Mouse (Mus musculus): ENCODE data around the gene Chaf1b. TPM values are rescaled to one million over a fixed set of nuclear protein-coding genes. Genes with fewer than 3 reads are reported as not detected.

Chaf1b gene
- polyA plus RNA-seq (2014; fragmentation: Nextera tagmentation; extraction: Ambion mirVana) = 17.3 and 22.1 TPM in 2 replicates

DNA sequence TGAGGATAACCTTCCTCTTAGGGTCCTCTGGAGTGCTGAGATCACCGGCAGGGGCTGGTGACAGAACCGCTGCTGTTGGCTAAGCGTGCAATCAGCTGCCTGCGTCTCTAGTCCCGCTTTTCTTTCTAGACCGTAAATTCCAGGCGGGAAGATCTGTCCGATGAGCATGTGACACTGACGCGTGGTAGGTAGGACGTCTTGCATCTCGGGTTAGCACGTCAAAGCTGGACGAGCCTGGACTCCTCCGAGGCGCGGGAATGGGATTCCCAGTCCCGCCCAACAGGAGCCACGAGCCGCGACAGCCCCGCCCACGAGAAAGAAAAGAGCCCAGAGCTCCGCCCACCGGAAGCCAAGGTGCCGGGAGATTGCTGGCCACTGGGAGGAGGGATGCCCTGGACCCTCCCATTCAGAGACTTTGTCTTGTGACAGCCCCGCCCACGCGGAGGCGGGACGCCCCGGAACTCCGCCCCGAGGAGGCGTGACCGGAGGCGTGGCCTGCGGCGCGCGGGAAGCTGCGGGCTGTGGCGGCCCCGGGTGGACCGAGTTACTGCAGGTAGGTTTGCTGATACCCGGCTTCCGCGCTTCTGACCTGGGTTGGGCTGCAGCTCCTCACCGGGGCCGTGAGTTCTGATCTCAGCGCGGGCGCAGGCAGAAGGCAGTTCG is at the start of gene Chaf1b:
TSS of gene Chaf1b (plus strand) at position 479 of the 663 bp plus-strand sequence.
- H3K4me1 ChIP-seq (ENCODE audit: control insufficient read depth, insufficient read depth, low read length) = no peaks in the 10 kb centered on the region
- H3K4me2 ChIP-seq (ENCODE audit: low read length) = peak within 1 kb of the TSS; percentile 93
- no peaks in the 10 kb centered on the region for H3K9me3 ChIP-seq (ENCODE audit: control insufficient read depth, low read length)
- H3K9ac ChIP-seq (replicated peaks; ENCODE audit: low read length) = peak within 1 kb of the TSS; percentile 51
- no peak within 1 kb of the TSS; the same call in 1 of the 2 replicates for H3K27ac ChIP-seq (replicated peaks; ENCODE audit: low read depth, low read length)
- no peaks in the 10 kb centered on the region for H3K27me3 ChIP-seq (ENCODE audit: control insufficient read depth, insufficient read depth, low read length)
- under 1% methylated on average over 54 of the region's 54 CpGs for WGBS
- 0 out of 2 replicates have a peak, but pooled peaks cover 5% of the 10 kb centered on the region for H3K36me3 ChIP-seq (ENCODE audit: control insufficient read depth, insufficient read depth, low read length)
- DNase-seq (peak; percentile 98), ATAC-seq (ENCODE audit: low FRiP score, low TSS enrichment) (peak; percentile 95)
- H3K4me3 ChIP-seq (replicated peaks; ENCODE audit: low read depth, low read length) = peak within 1 kb of the TSS; percentile 68

DNA sequence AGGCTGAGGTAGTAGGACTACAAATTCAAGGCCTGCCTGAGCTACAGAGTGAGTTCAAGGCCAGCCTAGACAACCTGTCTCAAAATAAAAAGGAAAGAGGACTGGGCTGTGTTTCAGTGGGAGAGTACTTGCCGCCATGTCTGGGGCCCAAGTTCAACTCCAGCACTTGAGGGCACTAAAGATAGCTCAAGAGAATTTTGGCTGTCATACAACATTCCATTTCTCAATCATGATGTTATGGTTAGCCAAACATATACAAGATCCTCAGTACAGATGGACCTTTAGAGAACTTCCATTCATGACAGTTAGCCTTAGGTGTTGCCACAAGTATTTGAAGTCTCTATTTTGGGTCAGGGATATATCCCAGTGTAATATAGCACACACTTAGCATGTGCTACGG is 49.6 kb upstream of the Chaf1b start:
- Histone ChIP-seq H3K9me3 (ENCODE audit: control insufficient read depth, low read length) (no peaks in the 10 kb centered on the region), H3K36me3 (ENCODE audit: control insufficient read depth, insufficient read depth, low read length) (no peaks in the 10 kb centered on the region), H3K4me3 (replicated peaks; ENCODE audit: low read depth, low read length) (no peak overlapping the region), H3K27ac (replicated peaks; ENCODE audit: low read depth, low read length) (no peak overlapping the region), H3K27me3 (ENCODE audit: control insufficient read depth, insufficient read depth, low read length) (no peaks in the 10 kb centered on the region), H3K4me1 (ENCODE audit: control insufficient read depth, insufficient read depth, low read length) (peaks cover 10% of the 10 kb centered on the region; the same call in 1 of the 2 replicates), H3K9ac (replicated peaks; ENCODE audit: low read length) (no peak overlapping the region), H3K4me2 (ENCODE audit: low read length) (no peak overlapping the region)
- ATAC-seq (ENCODE audit: low FRiP score, low TSS enrichment) = no peak
- DNase-seq = no peak
- 97% methylated on average over 2 of the region's 2 CpGs for WGBS

DNA sequence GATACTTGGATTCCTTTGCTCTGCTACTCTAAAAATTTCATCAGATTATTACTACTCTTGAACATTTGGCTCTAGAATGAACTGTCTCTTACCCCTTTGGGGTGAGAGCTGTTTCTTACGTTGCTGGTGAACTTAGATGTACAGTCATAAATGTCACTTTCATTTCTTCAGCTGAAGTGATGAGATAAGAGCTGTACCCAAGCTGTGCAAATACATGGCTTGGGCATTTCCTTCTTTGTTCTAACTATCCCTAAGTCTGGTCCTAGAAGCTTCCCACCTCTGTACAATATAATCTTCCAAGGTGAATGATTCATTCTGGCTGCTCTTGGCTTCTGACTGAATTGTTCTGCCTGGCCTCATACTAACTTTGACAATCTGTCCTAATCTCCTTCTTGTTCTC is 44.7 kb upstream of the Chaf1b start:
- Histone ChIP-seq H3K27me3 (ENCODE audit: control insufficient read depth, insufficient read depth, low read length) (no peaks in the 10 kb centered on the region), H3K9me3 (ENCODE audit: control insufficient read depth, low read length) (no peaks in the 10 kb centered on the region), H3K27ac (replicated peaks; ENCODE audit: low read depth, low read length) (no peak overlapping the region), H3K9ac (replicated peaks; ENCODE audit: low read length) (no peak overlapping the region), H3K4me3 (replicated peaks; ENCODE audit: low read depth, low read length) (no peak overlapping the region), H3K4me1 (ENCODE audit: control insufficient read depth, insufficient read depth, low read length) (no peaks in the 10 kb centered on the region), H3K36me3 (ENCODE audit: control insufficient read depth, insufficient read depth, low read length) (peaks cover 1% of the 10 kb centered on the region; the same call in 1 of the 2 replicates), H3K4me2 (ENCODE audit: low read length) (no peak overlapping the region)
- ATAC-seq (ENCODE audit: low FRiP score, low TSS enrichment) (no peak), DNase-seq (no peak)
- WGBS = 97% methylated on average over 1 of the region's 1 CpGs

DNA sequence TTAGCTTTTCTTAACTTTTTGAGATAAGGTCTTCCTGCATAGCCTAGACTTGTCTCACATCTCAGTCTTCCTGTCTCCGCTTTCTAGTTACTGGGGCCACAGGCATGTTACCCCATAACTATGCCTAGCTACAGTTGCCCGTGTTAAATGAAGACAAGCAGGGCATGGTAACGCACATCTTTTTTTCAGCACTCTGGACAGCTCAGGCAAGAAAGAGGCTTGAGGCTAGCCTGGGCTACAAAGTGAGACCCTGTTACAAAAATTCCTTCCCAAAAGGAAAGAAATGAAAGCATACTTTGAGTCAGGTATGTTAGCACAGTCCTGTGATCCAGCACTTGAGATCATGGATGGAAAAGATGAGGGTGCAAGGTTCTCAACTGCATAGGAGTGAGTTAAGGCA is 33.2 kb upstream of the Chaf1b start:
- H3K4me1 ChIP-seq (ENCODE audit: control insufficient read depth, insufficient read depth, low read length) = no peaks in the 10 kb centered on the region
- H3K9me3 ChIP-seq (ENCODE audit: control insufficient read depth, low read length) = no peaks in the 10 kb centered on the region
- H3K27me3 ChIP-seq (ENCODE audit: control insufficient read depth, insufficient read depth, low read length) = no peaks in the 10 kb centered on the region
- WGBS = 98% methylated on average over 3 of the region's 3 CpGs
- ATAC-seq (ENCODE audit: low FRiP score, low TSS enrichment) = no peak
- H3K9ac ChIP-seq (replicated peaks; ENCODE audit: low read length) = no peak overlapping the region
- no peak overlapping the region for H3K27ac ChIP-seq (replicated peaks; ENCODE audit: low read depth, low read length)
- no peak for DNase-seq
- no peak overlapping the region for H3K4me2 ChIP-seq (ENCODE audit: low read length)
- H3K36me3 ChIP-seq (ENCODE audit: control insufficient read depth, insufficient read depth, low read length) = peaks cover 81% of the 10 kb centered on the region
- H3K4me3 ChIP-seq (replicated peaks; ENCODE audit: low read depth, low read length) = no peak overlapping the region

DNA sequence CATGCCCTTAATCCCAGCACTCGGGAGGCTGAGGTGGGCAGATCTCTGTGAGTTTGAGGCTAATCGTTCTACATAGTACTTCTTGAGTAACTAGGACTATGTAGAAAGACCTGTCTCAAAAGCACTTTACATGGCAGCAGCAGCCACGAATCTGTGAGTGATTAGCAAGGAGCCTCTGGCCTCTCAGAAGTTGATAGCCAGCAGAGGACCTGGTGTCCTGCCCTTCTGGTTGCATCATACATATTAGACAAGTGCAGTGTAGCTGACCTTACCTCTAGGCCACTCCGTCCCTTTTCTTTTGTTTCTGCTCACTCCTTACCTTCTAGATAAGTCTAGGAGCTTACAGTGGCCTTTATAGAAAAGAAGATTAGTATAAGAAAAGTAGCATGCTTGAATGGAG is 23.7 kb upstream of the Chaf1b start:
- WGBS = 94% methylated on average over 4 of the region's 4 CpGs
- H3K9ac ChIP-seq (replicated peaks; ENCODE audit: low read length) = no peak overlapping the region
- no peaks in the 10 kb centered on the region for H3K27me3 ChIP-seq (ENCODE audit: control insufficient read depth, insufficient read depth, low read length)
- no peak for ATAC-seq (ENCODE audit: low FRiP score, low TSS enrichment)
- H3K4me3 ChIP-seq (replicated peaks; ENCODE audit: low read depth, low read length) = no peak overlapping the region
- H3K4me1 ChIP-seq (ENCODE audit: control insufficient read depth, insufficient read depth, low read length) = no peaks in the 10 kb centered on the region
- H3K36me3 ChIP-seq (ENCODE audit: control insufficient read depth, insufficient read depth, low read length) = peaks cover 70% of the 10 kb centered on the region
- H3K27ac ChIP-seq (replicated peaks; ENCODE audit: low read depth, low read length) = no peak overlapping the region
- H3K9me3 ChIP-seq (ENCODE audit: control insufficient read depth, low read length) = no peaks in the 10 kb centered on the region
- H3K4me2 ChIP-seq (ENCODE audit: low read length) = no peak overlapping the region
- no peak for DNase-seq

DNA sequence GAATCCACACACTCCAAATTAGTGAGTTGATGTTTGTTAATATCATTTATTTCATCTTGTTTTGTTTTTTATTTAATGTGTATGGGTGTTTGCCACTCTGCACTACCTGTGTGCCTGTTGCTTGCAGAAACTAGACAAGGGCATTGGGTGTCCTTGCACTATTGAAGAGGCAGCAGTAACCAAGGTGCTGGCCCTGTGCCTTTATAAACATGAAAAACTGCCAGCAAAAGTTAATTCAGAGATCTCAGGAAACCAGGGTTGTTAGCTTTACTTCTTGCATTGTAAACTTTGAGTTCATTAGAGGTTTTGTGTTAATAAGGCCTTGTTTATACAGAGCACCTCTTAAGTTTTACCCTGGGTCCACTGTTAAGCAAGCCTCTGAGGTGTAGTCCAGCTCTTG is 23.0 kb upstream of the Chaf1b start:
- H3K27ac ChIP-seq (replicated peaks; ENCODE audit: low read depth, low read length) = no peak overlapping the region
- no peaks in the 10 kb centered on the region for H3K27me3 ChIP-seq (ENCODE audit: control insufficient read depth, insufficient read depth, low read length)
- no peaks in the 10 kb centered on the region for H3K9me3 ChIP-seq (ENCODE audit: control insufficient read depth, low read length)

DNA sequence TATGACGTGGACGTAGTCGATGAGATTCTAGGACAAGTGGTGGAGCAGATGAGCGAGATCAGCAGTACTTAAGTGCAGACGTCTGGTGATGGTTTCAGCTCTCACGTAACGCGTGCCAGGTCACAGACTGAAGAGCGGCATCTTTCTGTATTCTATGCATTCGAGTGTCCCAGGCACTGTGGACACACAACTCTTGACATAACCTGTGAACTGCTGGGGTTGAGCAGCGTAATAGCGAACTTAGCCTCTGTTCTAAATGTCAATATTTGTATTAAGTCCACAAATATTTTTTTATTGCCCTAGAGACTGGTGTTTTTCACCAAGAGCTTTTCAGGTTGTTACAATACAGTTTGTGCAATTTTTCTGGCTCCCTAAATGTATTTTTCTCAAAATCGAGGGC is 8.9 kb upstream of the Chaf1b start:
- H3K9ac ChIP-seq (replicated peaks; ENCODE audit: low read length) = no peak overlapping the region
- H3K4me3 ChIP-seq (replicated peaks; ENCODE audit: low read depth, low read length) = no peak overlapping the region
- H3K4me1 ChIP-seq (ENCODE audit: control insufficient read depth, insufficient read depth, low read length) = no peaks in the 10 kb centered on the region
- DNase-seq (no peak), ATAC-seq (ENCODE audit: low FRiP score, low TSS enrichment) (no peak)
- 95% methylated on average over 13 of the region's 13 CpGs for WGBS
- H3K36me3 ChIP-seq (ENCODE audit: control insufficient read depth, insufficient read depth, low read length) = peaks cover 73% of the 10 kb centered on the region
- H3K4me2 ChIP-seq (ENCODE audit: low read length) = no peak overlapping the region
- H3K27me3 ChIP-seq (ENCODE audit: control insufficient read depth, insufficient read depth, low read length) = no peaks in the 10 kb centered on the region
- no peaks in the 10 kb centered on the region for H3K9me3 ChIP-seq (ENCODE audit: control insufficient read depth, low read length)
- no peak overlapping the region for H3K27ac ChIP-seq (replicated peaks; ENCODE audit: low read depth, low read length)

More for the DNA sequence above, 23.0 kb upstream of the Chaf1b start:
- no peak for DNase-seq
- Histone ChIP-seq H3K9ac (replicated peaks; ENCODE audit: low read length) (no peak overlapping the region), H3K4me1 (ENCODE audit: control insufficient read depth, insufficient read depth, low read length) (no peaks in the 10 kb centered on the region), H3K36me3 (ENCODE audit: control insufficient read depth, insufficient read depth, low read length) (peaks cover 70% of the 10 kb centered on the region), H3K4me2 (ENCODE audit: low read length) (no peak overlapping the region), H3K4me3 (replicated peaks; ENCODE audit: low read depth, low read length) (no peak overlapping the region)
- no peak for ATAC-seq (ENCODE audit: low FRiP score, low TSS enrichment)

DNA sequence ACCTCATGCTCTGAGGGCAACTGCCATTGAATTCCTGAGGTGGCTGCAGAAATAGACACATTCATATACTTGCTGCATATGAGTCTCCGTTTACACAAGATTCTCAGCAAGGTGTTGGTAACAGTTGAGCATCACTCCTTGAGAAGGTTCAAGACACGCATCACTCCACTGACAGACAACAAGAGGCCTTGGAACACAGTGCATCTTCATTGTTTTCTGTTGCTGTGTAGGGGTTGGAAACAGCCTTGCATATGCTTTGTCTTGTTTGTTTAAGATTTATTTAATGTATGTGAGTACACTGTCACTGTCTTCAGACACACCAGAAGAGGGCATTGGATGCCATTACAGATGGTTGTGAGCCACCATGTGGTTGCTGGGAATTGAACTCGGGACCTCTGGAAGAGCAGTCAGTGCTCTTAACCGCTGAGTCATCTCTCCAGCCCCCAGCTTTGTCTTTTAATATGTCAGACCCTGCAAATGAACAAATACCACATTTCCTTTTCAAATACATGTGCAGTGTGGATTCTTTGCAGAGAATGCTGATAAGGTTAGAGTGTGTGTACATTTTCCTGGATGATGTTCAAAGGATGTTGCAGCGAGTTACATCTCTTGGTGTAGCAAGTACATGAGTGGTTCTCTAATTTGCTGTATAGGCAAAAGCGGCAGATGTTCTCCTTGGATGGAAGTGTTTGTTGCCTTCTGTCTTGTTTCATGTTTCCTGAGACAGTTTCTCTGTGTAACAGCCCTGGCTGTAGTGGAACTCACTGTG is 5.9 kb upstream of the Chaf1b start:
- 91% methylated on average over 6 of the region's 6 CpGs for WGBS
- no peak for DNase-seq
- Histone ChIP-seq H3K9me3 (ENCODE audit: control insufficient read depth, low read length) (no peaks in the 10 kb centered on the region), H3K27ac (replicated peaks; ENCODE audit: low read depth, low read length) (no peak overlapping the region), H3K36me3 (ENCODE audit: control insufficient read depth, insufficient read depth, low read length) (peaks cover 45% of the 10 kb centered on the region), H3K4me2 (ENCODE audit: low read length) (no peak overlapping the region), H3K4me1 (ENCODE audit: control insufficient read depth, insufficient read depth, low read length) (no peaks in the 10 kb centered on the region), H3K4me3 (replicated peaks; ENCODE audit: low read depth, low read length) (no peak overlapping the region), H3K27me3 (ENCODE audit: control insufficient read depth, insufficient read depth, low read length) (no peaks in the 10 kb centered on the region), H3K9ac (replicated peaks; ENCODE audit: low read length) (no peak overlapping the region)
- ATAC-seq (ENCODE audit: low FRiP score, low TSS enrichment) = no peak

Data from midbrain, embryonic 14.5 days (tissue).